In genomic region chr16:95831566-95832345, GRCm38 (mm10) we compare ENCODE assay signal across 8 mouse cellular contexts.
DNase-seq lines count a peak whose midpoint lies in the region; TF ChIP-seq lines count a peak whose summit lies in the region.

No protein-coding gene starts in this region.

- peak overlapping the region; percentile 73 for H3K27ac ChIP-seq in embryonic facial prominence, embryonic 10.5 days (replicated peaks)
- peak overlapping the region; percentile 2; the same call in 1 of the 2 replicates for H3K27ac ChIP-seq in small intestine, adult 2 months (ENCODE audit: insufficient read depth, low read depth, low read length)

- H3K9me3 ChIP-seq in embryonic facial prominence, embryonic 10.5 days, result no peaks in the 10 kb centered on the region

- TF ChIP-seq CTCF in small intestine, adult 2 months (IDR thresholded peaks at IDR 0.05; ENCODE audit: extremely low read depth, insufficient read length, insufficient replicate concordance, low read depth, low read length), result no peak

- H3K27me3 ChIP-seq in embryonic facial prominence, embryonic 10.5 days (replicated peaks; ENCODE audit: low read depth, poor library complexity, severe bottlenecking), result no peaks in the 10 kb centered on the region
- H3K27me3 ChIP-seq in small intestine, adult 2 months (ENCODE audit: control insufficient read depth, insufficient read depth, low read length), result no peaks in the 10 kb centered on the region

- H3K36me3 ChIP-seq in embryonic facial prominence, embryonic 10.5 days (replicated peaks), result no peaks in the 10 kb centered on the region
- H3K36me3 ChIP-seq in small intestine, adult 2 months (ENCODE audit: control insufficient read depth, insufficient read depth, low read length), result no peaks in the 10 kb centered on the region

- intact Hi-C loops in heart, postnatal 10 days (cut with DNase I), result loop anchor here (2.0 to 5.0 kb wide), 4 partner anchors 17 to 129 kb away; partner anchors contain the start of gene Ets2

- H3K4me1 ChIP-seq in embryonic facial prominence, embryonic 10.5 days, result peaks cover 44% of the 10 kb centered on the region
- peaks cover 12% of the 10 kb centered on the region for H3K4me1 ChIP-seq in small intestine, adult 2 months (ENCODE audit: control insufficient read depth, insufficient read depth, insufficient read length, low read length)

- WGBS in embryonic facial prominence, embryonic 10.5 days, result 58% methylated on average over 11 of the region's 11 CpGs
- 39% methylated on average over 11 of the region's 11 CpGs for WGBS in small intestine, adult 2 months

- no peak overlapping the region for H3K4me3 ChIP-seq in embryonic facial prominence, embryonic 10.5 days
- H3K4me3 ChIP-seq in small intestine, adult 2 months (ENCODE audit: low read depth, low read length), result no peak overlapping the region

- peak; percentile 60 to 83 for DNase-seq in adrenal gland, adult (ENCODE audit: inconsistent age in 2 of 2, low spot score in 1 of 2)
- no peak for DNase-seq in adrenal gland, postnatal 4 days (ENCODE audit: low spot score in 2 of 2)
- DNase-seq in embryonic facial prominence, embryonic 10.5 days (ENCODE audit: low spot score), result peak; percentile 37
- peak; percentile 67 to 68 for DNase-seq in heart, postnatal 10 days
- DNase-seq in kidney, postnatal 36 days, result peak; percentile 50 to 59
- DNase-seq in lung, postnatal 36 days, result peak; percentile 72
- no peak for DNase-seq in layer of hippocampus, adult 11-12 months (ENCODE audit: low spot score)

- no peak for TF ChIP-seq POLR2A in small intestine, adult 2 months (IDR thresholded peaks at IDR 0.05; ENCODE audit: low read depth, low read length)

Comparison
In these comparisons a context has a peak if more than half of its experiments do, and no peak if none do; other contexts are left out.
1. DNase-seq: peak in adrenal gland, adult (2 of 2), embryonic facial prominence, embryonic 10.5 days (single experiment), heart, postnatal 10 days (2 of 2), kidney, postnatal 36 days (2 of 2) and lung, postnatal 36 days (single experiment); none in adrenal gland, postnatal 4 days (0 of 2) and layer of hippocampus, adult 11-12 months (single experiment).